Mouse (Mus musculus): ENCODE measurements around the gene Ecel1. TPM values are rescaled to one million over a fixed set of nuclear protein-coding genes. Genes with fewer than 3 reads are reported as not detected.

Gene Ecel1
- polyA plus RNA-seq, 1 experiment from 2014 or later: 20.2 TPM

DNA sequence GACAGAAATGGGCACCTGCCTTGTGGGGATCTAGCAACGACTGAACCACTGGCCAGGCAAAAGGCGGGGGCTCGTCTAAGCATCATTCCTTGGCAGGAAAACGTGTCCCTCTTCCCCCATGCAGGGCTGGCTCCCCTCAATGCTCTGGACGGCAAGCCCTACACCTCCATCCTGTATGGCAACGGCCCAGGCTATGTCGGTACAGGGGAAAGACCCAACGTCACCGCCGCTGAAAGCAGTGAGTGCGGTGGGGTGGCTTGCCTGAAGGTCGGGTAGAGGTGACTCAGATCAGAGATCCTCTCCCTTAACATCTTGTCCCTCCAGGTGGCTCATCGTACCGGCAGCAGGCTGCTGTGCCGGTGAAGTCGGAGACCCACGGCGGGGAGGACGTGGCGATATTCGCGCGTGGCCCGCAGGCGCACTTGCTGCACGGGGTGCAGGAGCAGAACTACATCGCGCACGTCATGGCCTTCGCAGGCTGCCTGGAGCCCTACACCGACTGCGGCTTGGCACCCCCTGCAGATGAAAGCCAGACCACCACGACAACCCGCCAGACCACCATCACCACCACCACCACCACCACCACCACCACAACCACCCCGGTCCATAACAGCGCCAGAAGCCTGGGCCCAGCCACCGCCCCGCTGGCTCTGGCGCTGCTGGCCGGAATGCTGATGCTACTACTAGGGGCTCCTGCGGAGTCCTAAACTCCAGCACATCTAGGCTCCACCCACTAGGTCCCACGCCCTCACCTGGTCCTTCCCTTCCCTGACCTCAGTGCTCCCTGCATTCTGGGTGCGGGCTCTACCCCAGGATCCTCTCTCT, 28.9 kb downstream of the Ecel1 start:
- Histone ChIP-seq H3K9ac (no peak overlapping the region), H3K36me3 (ENCODE audit: poor library complexity, severe bottlenecking) (no peaks in the 10 kb centered on the region), H3K4me2 (peak overlapping the region; percentile 40), H3K27ac (no peak overlapping the region), H3K9me3 (replicated peaks) (no peaks in the 10 kb centered on the region), H3K4me3 (peak overlapping the region; percentile 19; the same call in 1 of the 2 replicates), H3K27me3 (peaks cover 38% of the 10 kb centered on the region), H3K4me1 (no peaks in the 10 kb centered on the region)
- no peak for ATAC-seq
- WGBS: 5% methylated on average over 43 of the region's 43 CpGs

- Histone ChIP-seq H3K27me3 (peaks cover 38% of the 10 kb centered on the region), H3K4me3 (no peak within 1 kb of the TSS), H3K36me3 (ENCODE audit: poor library complexity, severe bottlenecking) (no peaks in the 10 kb centered on the region), H3K9me3 (replicated peaks) (no peaks in the 10 kb centered on the region), H3K4me1 (no peaks in the 10 kb centered on the region), H3K27ac (no peak within 1 kb of the TSS), H3K9ac (no peak within 1 kb of the TSS), H3K4me2 (no peak within 1 kb of the TSS)
- WGBS: 69% methylated on average over 6 of the region's 6 CpGs
- no peak for ATAC-seq
These were observed 31.6 kb downstream of the Ecel1 start, which contains the start of gene Akp3 for GRCm38 (mm10) chr1:87124673-87125072. Gene Akp3 (plus strand): TSS chr1:87124973.

- no peak overlapping the region for H3K27ac ChIP-seq
- 94% methylated on average over 1 of the region's 1 CpGs for WGBS
- no peaks in the 10 kb centered on the region for H3K36me3 ChIP-seq (ENCODE audit: poor library complexity, severe bottlenecking)
- H3K9me3 ChIP-seq (replicated peaks): no peaks in the 10 kb centered on the region
- ATAC-seq: no peak
- H3K4me3 ChIP-seq: no peak overlapping the region
- H3K9ac ChIP-seq: no peak overlapping the region
- no peaks in the 10 kb centered on the region for H3K4me1 ChIP-seq
- no peak overlapping the region for H3K4me2 ChIP-seq
- H3K27me3 ChIP-seq: no peaks in the 10 kb centered on the region
These were observed 41.5 kb downstream of the Ecel1 start for GRCm38 (mm10) chr1:87114784-87115183.

DNA sequence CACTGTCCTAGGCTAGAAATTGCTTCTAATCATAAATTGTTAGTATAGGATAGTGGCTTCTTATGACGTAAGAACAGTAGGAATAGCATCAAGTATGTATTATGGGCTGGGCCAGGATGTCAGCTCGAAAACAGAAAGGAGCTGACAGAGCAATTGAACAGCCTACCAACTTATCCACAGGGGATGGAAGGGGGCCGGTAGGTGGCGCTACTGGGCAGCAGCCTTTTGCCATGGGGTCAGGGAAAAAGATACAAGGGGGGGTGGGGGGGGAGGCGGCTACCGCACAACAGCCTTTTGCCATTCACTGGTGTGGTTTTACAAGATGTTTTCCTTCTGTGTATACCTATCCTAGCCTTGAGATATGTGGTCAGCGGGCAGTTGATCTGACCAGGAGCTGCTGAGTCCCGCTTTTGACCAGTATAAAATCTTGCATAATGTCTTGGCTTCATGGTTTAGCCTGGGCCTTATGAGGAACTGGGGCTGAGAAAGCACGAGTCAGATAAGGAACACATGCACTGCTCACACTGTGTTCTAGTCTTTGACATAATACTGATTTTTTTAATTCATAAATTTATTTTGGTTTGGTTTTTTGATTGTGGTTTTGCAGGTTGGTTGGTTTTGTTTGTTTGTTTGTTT, 44.5 kb downstream of the Ecel1 start:
- Histone ChIP-seq H3K4me2 (no peak overlapping the region), H3K9ac (no peak overlapping the region), H3K27ac (no peak overlapping the region), H3K9me3 (replicated peaks) (no peaks in the 10 kb centered on the region), H3K27me3 (no peaks in the 10 kb centered on the region), H3K36me3 (ENCODE audit: poor library complexity, severe bottlenecking) (no peaks in the 10 kb centered on the region), H3K4me1 (no peaks in the 10 kb centered on the region), H3K4me3 (no peak overlapping the region)
- WGBS: 37% methylated on average over 9 of the region's 9 CpGs
- no peak for ATAC-seq

GRCm38 (mm10) chr1:87108564-87108963, 47.8 kb downstream of the Ecel1 start:
- WGBS: 85% methylated on average over 4 of the region's 4 CpGs
- Histone ChIP-seq H3K27ac (no peak overlapping the region), H3K9me3 (replicated peaks) (no peaks in the 10 kb centered on the region), H3K27me3 (no peaks in the 10 kb centered on the region), H3K36me3 (ENCODE audit: poor library complexity, severe bottlenecking) (no peaks in the 10 kb centered on the region), H3K4me3 (no peak overlapping the region), H3K9ac (no peak overlapping the region), H3K4me2 (no peak overlapping the region), H3K4me1 (no peaks in the 10 kb centered on the region)
- ATAC-seq: no peak

DNA sequence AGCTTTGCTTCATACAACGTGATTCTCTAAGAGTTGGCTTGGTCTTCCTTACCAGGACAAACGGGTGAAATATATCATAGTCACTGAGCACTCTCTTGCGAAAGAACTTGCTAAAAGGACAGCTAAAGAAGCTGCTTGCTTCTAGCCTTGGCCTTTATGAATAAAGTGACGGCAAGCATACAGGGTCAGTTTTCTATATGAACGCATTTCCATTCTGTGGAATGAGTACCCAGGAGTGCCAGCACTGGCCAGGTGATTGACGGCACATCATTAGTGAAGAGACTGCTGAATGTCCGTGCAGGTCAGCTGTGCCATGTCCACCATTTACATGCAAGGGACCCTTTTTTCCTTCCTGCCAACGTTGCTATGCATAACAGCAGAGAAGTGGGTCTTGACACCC, 49.8 kb downstream of the Ecel1 start:
- no peak overlapping the region for H3K4me2 ChIP-seq
- no peaks in the 10 kb centered on the region for H3K27me3 ChIP-seq
- WGBS: 82% methylated on average over 8 of the region's 8 CpGs
- H3K4me1 ChIP-seq: no peaks in the 10 kb centered on the region
- H3K9ac ChIP-seq: no peak overlapping the region
- no peak overlapping the region for H3K4me3 ChIP-seq
- no peaks in the 10 kb centered on the region for H3K36me3 ChIP-seq (ENCODE audit: poor library complexity, severe bottlenecking)
- no peak for ATAC-seq
- H3K27ac ChIP-seq: no peak overlapping the region
- no peaks in the 10 kb centered on the region for H3K9me3 ChIP-seq (replicated peaks)

DNA sequence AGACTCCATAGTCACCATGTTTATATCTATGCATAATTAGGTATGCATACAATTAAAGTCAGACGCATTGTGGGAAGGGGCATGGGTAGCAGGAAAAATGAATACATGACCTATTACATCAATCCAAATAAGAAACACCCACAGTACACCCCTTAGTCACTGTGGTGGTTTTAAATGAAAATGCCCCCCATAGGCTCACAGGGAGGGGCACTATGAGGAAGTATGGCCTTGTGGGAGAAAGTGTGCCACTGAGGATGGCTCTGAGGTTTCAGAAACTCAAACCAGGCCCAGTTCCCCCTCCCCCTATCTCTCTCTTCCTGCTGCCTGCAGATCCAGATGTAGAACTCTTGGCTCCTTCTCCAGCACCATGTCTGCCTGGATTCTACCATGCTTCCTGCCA, 52.4 kb downstream of the Ecel1 start:
- 64% methylated on average over 1 of the region's 1 CpGs for WGBS

GRCm38 (mm10) chr1:87102114-87102513, 54.2 kb downstream of the Ecel1 start:
- Histone ChIP-seq H3K27ac (no peak overlapping the region), H3K9ac (no peak overlapping the region), H3K9me3 (replicated peaks) (no peaks in the 10 kb centered on the region), H3K4me1 (peaks cover 5% of the 10 kb centered on the region; the same call in 1 of the 2 replicates), H3K36me3 (ENCODE audit: poor library complexity, severe bottlenecking) (no peaks in the 10 kb centered on the region), H3K4me2 (no peak overlapping the region), H3K4me3 (no peak overlapping the region), H3K27me3 (peaks cover 5% of the 10 kb centered on the region)
- WGBS: 85% methylated on average over 3 of the region's 3 CpGs
- no peak for ATAC-seq

More for the DNA sequence above, 52.4 kb downstream of the Ecel1 start:
- ATAC-seq: no peak
- H3K27ac ChIP-seq: no peak overlapping the region
- H3K4me2 ChIP-seq: no peak overlapping the region
- H3K9ac ChIP-seq: no peak overlapping the region
- H3K4me3 ChIP-seq: no peak overlapping the region
- H3K9me3 ChIP-seq (replicated peaks): no peaks in the 10 kb centered on the region
- peaks cover 5% of the 10 kb centered on the region; the same call in 1 of the 2 replicates for H3K27me3 ChIP-seq
- H3K4me1 ChIP-seq: no peaks in the 10 kb centered on the region
- H3K36me3 ChIP-seq (ENCODE audit: poor library complexity, severe bottlenecking): no peaks in the 10 kb centered on the region

GRCm38 (mm10) chr1:87101411-87101810, 54.9 kb downstream of the Ecel1 start, which contains the start of gene Alpi:
Gene Alpi (minus strand): TSS chr1:87101606.
- Histone ChIP-seq H3K9me3 (replicated peaks) (no peaks in the 10 kb centered on the region), H3K4me3 (no peak within 1 kb of the TSS), H3K36me3 (ENCODE audit: poor library complexity, severe bottlenecking) (no peaks in the 10 kb centered on the region), H3K9ac (no peak within 1 kb of the TSS), H3K27ac (no peak within 1 kb of the TSS), H3K4me1 (peaks cover 5% of the 10 kb centered on the region; the same call in 1 of the 2 replicates), H3K27me3 (peaks cover 5% of the 10 kb centered on the region), H3K4me2 (no peak within 1 kb of the TSS)
- WGBS: 85% methylated on average over 1 of the region's 1 CpGs
- no peak for ATAC-seq

DNA sequence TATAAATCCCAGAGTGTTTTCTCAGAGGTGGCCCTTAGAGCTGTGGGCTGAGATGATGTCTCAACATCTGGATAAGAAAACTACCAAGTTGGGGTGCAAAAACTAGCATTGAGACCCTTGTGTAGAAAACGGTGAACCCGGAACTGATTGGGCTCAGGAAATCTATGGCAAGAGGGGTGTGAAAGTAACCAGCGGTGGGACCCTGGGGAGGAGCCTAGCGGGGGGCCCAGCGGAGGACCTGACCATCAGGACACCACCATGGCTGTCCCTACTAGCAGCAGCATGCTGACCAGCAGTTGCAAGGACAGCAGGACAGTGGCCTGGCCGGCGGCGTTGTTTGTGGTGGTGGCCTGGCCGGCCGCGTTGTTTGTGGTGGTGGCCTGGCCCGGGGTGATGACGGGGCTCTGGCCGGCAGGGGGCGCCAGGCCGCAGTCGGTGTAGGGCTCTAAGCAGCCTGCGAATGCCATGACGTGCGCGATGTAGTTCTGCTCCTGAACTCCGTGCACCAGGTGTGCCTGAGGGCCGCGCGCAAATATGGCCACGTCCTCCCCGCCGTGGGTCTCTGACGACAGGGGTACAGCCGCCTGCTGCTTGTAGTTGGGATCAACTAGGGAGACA, 57.9 kb downstream of the Ecel1 start:
- Histone ChIP-seq H3K4me2 (peak overlapping the region; percentile 44), H3K4me3 (no peak overlapping the region), H3K4me1 (peaks cover 5% of the 10 kb centered on the region; the same call in 1 of the 2 replicates), H3K27me3 (peaks cover 5% of the 10 kb centered on the region), H3K9me3 (replicated peaks) (no peaks in the 10 kb centered on the region), H3K9ac (no peak overlapping the region), H3K27ac (no peak overlapping the region), H3K36me3 (ENCODE audit: poor library complexity, severe bottlenecking) (no peaks in the 10 kb centered on the region)
- peak; percentile 82 for ATAC-seq
- 12% methylated on average over 30 of the region's 30 CpGs for WGBS

All from forebrain, embryonic 13.5 days (tissue).